Mouse (Mus musculus) hindbrain, embryonic 14.5 days (tissue): ENCODE measurements at regions not wholly inside any gene's neighbourhood (a gene's known extent, or its start where the extent isn't known, plus 50 kb on each side); places are given as distances from the start of the nearest gene placed in this dataset.

Source experiments
- ATAC-seq: fragments of 200-750 bp; cut with Nextera tagmentation; 2 replicates; pipeline ENCODE4 v1.8.0; 2017; ENCODE audit warnings: moderate number of reproducible peaks, mild to moderate bottlenecking, moderate TSS enrichment, moderate library complexity; ENCODE audit not compliant: low FRiP score
- DNase-seq: peaks from one replicate; pipeline ENCODE4 v3.0.0-alpha.2; 2015; ENCODE audit warnings: low spot score
- H3K27ac ChIP-seq: fragments of 300-500 bp; sonication (generic); 2 replicates; pipeline ENCODE4 v1.5.1; 2014; ENCODE audit warnings: mild to moderate bottlenecking, moderate library complexity
- H3K27me3 ChIP-seq: fragments of 300-500 bp; sonication (generic); 2 replicates; pipeline ENCODE4 v1.6.1; 2014; ENCODE audit warnings: mild to moderate bottlenecking, low read length, mixed read lengths; ENCODE audit not compliant: control insufficient read depth, insufficient read depth
- H3K36me3 ChIP-seq: fragments of 300-500 bp; sonication (generic); replicated peaks from 2 replicates; pipeline ENCODE4 v1.6.1; 2014; ENCODE audit not compliant: control insufficient read depth, insufficient read depth
- H3K4me1 ChIP-seq: fragments of 300-500 bp; sonication (generic); replicated peaks from 2 replicates; pipeline ENCODE4 v1.6.1; 2014; ENCODE audit warnings: antibody characterized with exemption, low read length, mixed read lengths; ENCODE audit not compliant: control insufficient read depth, insufficient read depth
- H3K4me2 ChIP-seq: fragments of 300-500 bp; sonication (generic); replicated peaks from 2 replicates; pipeline ENCODE4 v1.6.1; 2014; ENCODE audit warnings: mild to moderate bottlenecking, moderate library complexity
- H3K4me3 ChIP-seq: fragments of 300-500 bp; sonication (generic); replicated peaks from 2 replicates; pipeline ENCODE4 v1.5.1; 2014; ENCODE audit warnings: mild to moderate bottlenecking, low read length
- H3K9ac ChIP-seq: fragments of 300-500 bp; sonication (generic); 2 replicates; pipeline ENCODE4 v1.6.1; 2014
- H3K9me3 ChIP-seq: fragments of 300-500 bp; sonication (generic); 2 replicates; pipeline ENCODE4 v1.6.1; 2016; ENCODE audit warnings: low read length; ENCODE audit not compliant: control insufficient read depth
- WGBS: fragments of 180-500 bp; shearing (Covaris S2); extraction: QIAGEN DNeasy Blood & Tissue Kit; methylation state at CpG from one replicate; pipeline ENCODE4 v1.1.7; 2014; 5-methylcytosine and 5-hydroxymethylcytosine counted together

- 64% methylated on average over 7 of the region's 7 CpGs for WGBS
- no peak for DNase-seq
- H3K36me3 ChIP-seq, result no peaks in the 10 kb centered on the region
Observed at GRCm38 (mm10) chr10:126625466-126625865, 275.7 kb downstream of the Atp23 start.

GRCm38 (mm10) chr10:126620802-126621201, 280.4 kb downstream of the Atp23 start:
- DNase-seq (no peak), ATAC-seq (no peak)
- Histone ChIP-seq H3K27ac (no peak overlapping the region; the same call in 1 of the 2 replicates), H3K27me3 (no peaks in the 10 kb centered on the region), H3K4me1 (peaks cover 12% of the 10 kb centered on the region), H3K9ac (no peak overlapping the region), H3K9me3 (no peaks in the 10 kb centered on the region), H3K36me3 (no peaks in the 10 kb centered on the region), H3K4me3 (no peak overlapping the region), H3K4me2 (no peak overlapping the region)
- WGBS, result 40% methylated on average over 6 of the region's 6 CpGs

More at GRCm38 (mm10) chr10:126625466-126625865, 275.7 kb downstream of the Atp23 start:
- no peaks in the 10 kb centered on the region for H3K27me3 ChIP-seq
- H3K4me1 ChIP-seq, result 0 out of 2 replicates have a peak, but pooled peaks cover 2% of the 10 kb centered on the region
- H3K4me2 ChIP-seq, result no peak overlapping the region
- ATAC-seq, result no peak
- H3K9me3 ChIP-seq, result no peaks in the 10 kb centered on the region
- no peak overlapping the region for H3K4me3 ChIP-seq
- H3K9ac ChIP-seq, result no peak overlapping the region
- no peak overlapping the region for H3K27ac ChIP-seq

GRCm38 (mm10) chr10:126619970-126620369, 281.2 kb downstream of the Atp23 start:
- peak overlapping the region; percentile 26; the same call in 1 of the 2 replicates for H3K27ac ChIP-seq
- H3K4me3 ChIP-seq, result no peak overlapping the region
- H3K36me3 ChIP-seq, result no peaks in the 10 kb centered on the region
- peak overlapping the region; percentile 21 for H3K4me2 ChIP-seq
- DNase-seq (no peak), ATAC-seq (no peak)
- no peaks in the 10 kb centered on the region for H3K9me3 ChIP-seq
- no peaks in the 10 kb centered on the region for H3K27me3 ChIP-seq
- WGBS, result 25% methylated on average over 10 of the region's 10 CpGs
- H3K4me1 ChIP-seq, result peaks cover 12% of the 10 kb centered on the region
- no peak overlapping the region for H3K9ac ChIP-seq

GRCm38 (mm10) chr10:126612226-126612625, 288.9 kb downstream of the Atp23 start:
- Histone ChIP-seq H3K27ac (no peak overlapping the region), H3K27me3 (no peaks in the 10 kb centered on the region)
- no peak for ATAC-seq

GRCm38 (mm10) chr10:126610506-126610905, 290.6 kb downstream of the Atp23 start:
- H3K27ac ChIP-seq, result no peak overlapping the region
- 68% methylated on average over 8 of the region's 8 CpGs for WGBS
- H3K4me1 ChIP-seq, result no peaks in the 10 kb centered on the region
- H3K9ac ChIP-seq, result no peak overlapping the region
- H3K27me3 ChIP-seq, result no peaks in the 10 kb centered on the region
- no peaks in the 10 kb centered on the region for H3K9me3 ChIP-seq
- no peak overlapping the region for H3K4me3 ChIP-seq
- no peaks in the 10 kb centered on the region for H3K36me3 ChIP-seq
- H3K4me2 ChIP-seq, result no peak overlapping the region
- DNase-seq (no peak), ATAC-seq (no peak)

More at GRCm38 (mm10) chr10:126612226-126612625, 288.9 kb downstream of the Atp23 start:
- 57% methylated on average over 4 of the region's 4 CpGs for WGBS
- no peak overlapping the region for H3K4me2 ChIP-seq
- no peak overlapping the region for H3K4me3 ChIP-seq
- H3K4me1 ChIP-seq, result no peaks in the 10 kb centered on the region
- H3K9ac ChIP-seq, result no peak overlapping the region
- no peak for DNase-seq
- H3K9me3 ChIP-seq, result no peaks in the 10 kb centered on the region
- H3K36me3 ChIP-seq, result no peaks in the 10 kb centered on the region

- ATAC-seq (no peak), DNase-seq (no peak)
- H3K4me1 ChIP-seq, result no peaks in the 10 kb centered on the region
- WGBS, result 80% methylated on average over 2 of the region's 2 CpGs
- H3K4me3 ChIP-seq, result no peak overlapping the region
- no peak overlapping the region for H3K9ac ChIP-seq
- H3K9me3 ChIP-seq, result no peaks in the 10 kb centered on the region
- H3K27me3 ChIP-seq, result no peaks in the 10 kb centered on the region
- no peaks in the 10 kb centered on the region for H3K36me3 ChIP-seq
- no peak overlapping the region for H3K4me2 ChIP-seq
- H3K27ac ChIP-seq, result no peak overlapping the region
Observed at GRCm38 (mm10) chr10:126599686-126600085, 301.5 kb downstream of the Atp23 start.

GRCm38 (mm10) chr10:126568155-126568554, 333.0 kb downstream of the Atp23 start:
- DNase-seq, result no peak
- H3K27ac ChIP-seq, result peak overlapping the region; percentile 16; the same call in 1 of the 2 replicates
- no peaks in the 10 kb centered on the region for H3K27me3 ChIP-seq
- H3K4me2 ChIP-seq, result no peak overlapping the region
- H3K4me3 ChIP-seq, result no peak overlapping the region
- no peaks in the 10 kb centered on the region for H3K36me3 ChIP-seq
- ATAC-seq, result no peak
- 0 out of 2 replicates have a peak, but pooled peaks cover 7% of the 10 kb centered on the region for H3K4me1 ChIP-seq
- H3K9me3 ChIP-seq, result no peaks in the 10 kb centered on the region
- no peak overlapping the region for H3K9ac ChIP-seq
- 41% methylated on average over 8 of the region's 8 CpGs for WGBS

GRCm38 (mm10) chr10:126565326-126565725, 335.8 kb downstream of the Atp23 start:
- H3K27me3 ChIP-seq, result no peaks in the 10 kb centered on the region
- no peaks in the 10 kb centered on the region for H3K36me3 ChIP-seq
- 0 out of 2 replicates have a peak, but pooled peaks cover 7% of the 10 kb centered on the region for H3K4me1 ChIP-seq
- H3K4me3 ChIP-seq, result no peak overlapping the region
- H3K9ac ChIP-seq, result no peak overlapping the region
- H3K4me2 ChIP-seq, result no peak overlapping the region
- ATAC-seq, result no peak
- DNase-seq, result no peak
- H3K9me3 ChIP-seq, result no peaks in the 10 kb centered on the region
- no peak overlapping the region for H3K27ac ChIP-seq
- 77% methylated on average over 14 of the region's 14 CpGs for WGBS

GRCm38 (mm10) chr10:126555080-126555479, 346.1 kb downstream of the Atp23 start:
- H3K27me3 ChIP-seq, result no peaks in the 10 kb centered on the region
- no peak overlapping the region for H3K4me2 ChIP-seq
- no peak overlapping the region for H3K27ac ChIP-seq
- H3K4me3 ChIP-seq, result no peak overlapping the region
- DNase-seq, result no peak
- no peak for ATAC-seq
- no peaks in the 10 kb centered on the region for H3K9me3 ChIP-seq
- 84% methylated on average over 7 of the region's 7 CpGs for whole genome bisulfite sequencing
- no peaks in the 10 kb centered on the region for H3K36me3 ChIP-seq
- H3K9ac ChIP-seq, result no peak overlapping the region
- no peaks in the 10 kb centered on the region for H3K4me1 ChIP-seq

GRCm38 (mm10) chr10:126531950-126532349, 369.2 kb downstream of the Atp23 start:
- no peak overlapping the region for H3K9ac ChIP-seq
- no peaks in the 10 kb centered on the region for H3K9me3 ChIP-seq
- H3K36me3 ChIP-seq, result no peaks in the 10 kb centered on the region
- H3K27me3 ChIP-seq, result no peaks in the 10 kb centered on the region
- DNase-seq, result no peak
- no peak overlapping the region for H3K4me3 ChIP-seq
- no peak overlapping the region for H3K4me2 ChIP-seq
- no peak for ATAC-seq
- H3K4me1 ChIP-seq, result peaks cover 4% of the 10 kb centered on the region; the same call in 1 of the 2 replicates
- H3K27ac ChIP-seq, result no peak overlapping the region
- 46% methylated on average over 3 of the region's 3 CpGs for WGBS
